Mouse (Mus musculus): ENCODE data around the gene Bicdl1.

DNA sequence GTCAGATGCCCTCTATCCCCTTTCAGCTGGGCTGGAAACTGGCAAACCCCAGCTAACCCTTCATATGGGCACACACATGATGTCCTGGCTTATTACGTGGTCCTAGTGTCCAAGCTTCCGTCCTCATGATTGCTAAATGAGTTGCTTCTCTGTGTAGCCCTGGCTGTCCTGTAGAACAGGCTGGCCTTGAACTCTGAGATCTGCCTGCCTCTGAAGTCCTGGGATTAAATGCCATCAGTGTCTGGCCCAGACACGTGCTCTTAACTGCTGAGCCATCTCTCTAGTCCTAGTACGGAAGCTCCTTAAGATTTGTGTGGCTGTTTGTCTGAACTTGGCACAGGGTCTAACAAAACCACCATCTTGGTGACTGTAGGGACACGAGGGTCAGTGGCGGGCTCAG is 127.9 kb downstream of the Bicdl1 start:
- no peak for TF ChIP-seq POLR2A (IDR thresholded peaks at IDR 0.05; ENCODE audit: low read depth, low read length)
- TF ChIP-seq CTCF (conservative IDR thresholded peaks at IDR 0.05; ENCODE audit: insufficient read depth, insufficient read length, low read depth, low read length), result no peak

Measured in kidney, adult 2 months (tissue).